Mouse (Mus musculus): ENCODE measurements around the gene Rbms1. TPM values are rescaled to one million over a fixed set of nuclear protein-coding genes. Genes with fewer than 3 reads are reported as not detected.

The Rbms1 gene
- total RNA-seq, 4 experiments from 2014 or later: 32.4 to 42.9 (median 38.5) TPM

DNA sequence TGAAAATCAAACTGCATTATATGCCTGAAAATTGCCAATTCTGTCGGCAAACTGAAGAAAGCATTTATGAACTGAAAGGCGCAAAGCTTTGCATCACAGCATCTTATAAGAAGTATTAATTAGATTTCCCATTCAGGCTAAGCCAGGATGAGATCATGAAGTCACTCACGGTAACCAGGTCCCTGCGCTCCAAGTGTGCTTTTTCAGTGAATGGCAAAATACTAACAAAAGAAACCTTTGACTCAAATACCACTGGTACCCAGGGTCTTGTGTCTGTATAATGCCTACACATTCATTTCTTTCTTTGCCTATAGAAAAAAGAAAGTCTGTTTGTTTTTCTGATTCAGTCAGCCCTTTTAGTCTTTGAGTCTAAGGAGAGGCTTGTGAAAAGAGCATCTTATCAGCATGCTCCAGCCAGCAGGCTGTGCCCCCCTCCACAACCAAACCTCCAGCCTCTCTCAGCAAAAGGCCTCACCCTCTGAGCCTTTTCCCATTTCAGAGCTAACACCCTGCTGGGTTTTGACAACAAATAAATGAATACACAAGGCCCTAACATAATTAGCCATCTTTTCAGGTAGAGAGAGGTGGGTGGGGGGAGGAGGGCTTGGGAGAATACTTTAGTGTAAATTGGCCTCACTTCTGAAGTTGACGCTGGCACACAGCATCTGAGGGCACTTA, 83.7 kb downstream of the Rbms1 start:
- DNase-seq (ENCODE audit: low spot score): no peak

DNA sequence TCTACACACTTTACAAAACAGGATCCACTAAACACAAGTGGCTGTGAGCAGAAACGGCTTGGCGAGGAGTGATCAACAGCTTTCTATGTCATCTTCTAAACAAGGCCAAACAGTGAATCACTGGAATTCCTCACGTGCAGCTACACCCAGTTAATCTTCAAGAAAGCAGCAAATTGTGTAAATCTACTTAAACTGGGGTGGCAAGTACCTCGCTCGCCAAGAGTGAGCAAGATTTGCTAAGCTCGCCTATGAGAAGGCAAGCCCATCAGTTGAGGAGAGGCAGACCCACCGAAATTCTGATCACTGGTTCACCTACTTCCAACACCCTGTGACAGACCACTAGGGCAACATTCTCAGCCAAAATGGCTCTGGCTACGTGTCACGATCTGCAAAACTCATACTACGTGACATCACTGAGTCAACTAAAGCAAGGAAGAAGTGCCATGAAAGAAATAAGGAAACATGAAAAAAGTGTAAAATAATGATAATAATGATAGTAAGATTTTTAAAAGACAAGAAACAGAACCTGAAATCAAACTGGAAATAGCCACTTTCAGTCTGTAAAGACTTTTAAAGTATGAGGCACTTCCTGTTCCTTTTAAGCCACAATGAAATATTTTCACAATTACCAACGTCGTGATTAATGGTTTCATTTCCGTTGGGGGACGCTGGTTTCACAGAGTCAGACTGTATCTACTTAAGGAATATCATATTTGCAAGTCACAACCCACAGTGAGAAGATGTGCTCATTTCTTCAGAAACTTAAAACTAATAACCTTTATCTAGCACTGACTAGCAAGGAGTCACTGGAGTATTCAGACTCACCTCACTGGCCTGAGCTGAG, 85.2 kb downstream of the Rbms1 start:
- DNase-seq (ENCODE audit: low spot score): no peak

- DNase-seq (ENCODE audit: low spot score): no peak
These were observed 86.1 kb downstream of the Rbms1 start for GRCm38 (mm10) chr2:60876891-60877290.

DNA sequence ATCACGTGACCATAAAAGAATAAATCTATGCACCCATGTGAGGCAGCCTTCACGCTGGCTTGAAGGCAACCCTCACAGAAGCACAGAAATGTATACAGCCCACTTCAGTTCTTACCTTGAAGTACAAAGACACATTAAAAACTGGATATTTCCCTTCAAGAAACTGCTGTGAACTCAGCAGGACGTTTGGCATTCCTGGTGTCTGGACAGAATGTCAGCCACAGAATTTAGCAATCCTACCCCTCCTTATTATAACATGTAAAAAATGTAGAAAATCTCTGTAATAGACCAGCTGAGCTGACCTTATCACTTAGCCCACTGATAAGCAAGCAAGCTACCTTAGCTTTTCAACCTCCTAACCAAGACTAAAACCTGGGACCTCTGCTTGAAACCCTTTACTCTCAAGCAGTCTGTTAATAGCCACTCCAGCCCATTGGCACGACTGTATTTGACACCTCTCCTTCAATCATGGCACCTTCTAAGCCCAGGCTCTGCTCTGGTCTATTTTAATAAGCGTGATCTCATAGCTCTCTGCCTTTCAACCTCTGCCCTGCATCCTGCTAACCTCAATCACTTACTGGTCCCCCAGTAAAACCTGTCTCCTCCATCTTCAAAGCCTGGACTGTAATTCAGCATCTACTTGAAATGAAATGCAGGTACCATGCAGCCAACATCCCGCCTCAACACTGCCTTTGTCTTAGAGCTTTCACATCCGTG, 90.7 kb downstream of the Rbms1 start:
- no peak for DNase-seq (ENCODE audit: low spot score)

DNA sequence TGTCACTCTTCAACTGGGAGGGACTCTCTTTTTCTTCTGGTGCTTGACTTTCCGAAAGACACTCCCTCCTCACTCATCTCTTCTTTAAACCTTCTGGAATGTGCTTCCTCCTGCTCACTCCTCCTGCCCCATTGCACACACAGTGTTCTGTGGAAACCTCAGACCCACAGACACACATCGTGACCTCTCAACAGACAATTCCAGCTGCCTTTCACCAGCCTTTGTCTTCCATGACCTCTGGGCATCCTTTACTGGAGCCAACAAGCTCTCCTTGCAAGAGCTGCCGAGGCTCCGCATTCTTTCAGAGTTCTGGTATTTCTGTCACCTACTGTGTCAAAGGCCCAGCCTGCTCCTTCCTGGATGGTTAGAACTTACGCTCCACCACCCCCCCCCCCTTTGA, 92.0 kb downstream of the Rbms1 start:
- no peak for DNase-seq (ENCODE audit: low spot score)

GRCm38 (mm10) chr2:60870450-60870849, 92.5 kb downstream of the Rbms1 start:
- no peak for DNase-seq (ENCODE audit: low spot score)

- no peak for DNase-seq (ENCODE audit: low spot score)
These were observed 93.8 kb downstream of the Rbms1 start for GRCm38 (mm10) chr2:60869001-60869743.

GRCm38 (mm10) chr2:60868060-60868662, 94.8 kb downstream of the Rbms1 start:
- DNase-seq (ENCODE audit: low spot score): no peak

DNA sequence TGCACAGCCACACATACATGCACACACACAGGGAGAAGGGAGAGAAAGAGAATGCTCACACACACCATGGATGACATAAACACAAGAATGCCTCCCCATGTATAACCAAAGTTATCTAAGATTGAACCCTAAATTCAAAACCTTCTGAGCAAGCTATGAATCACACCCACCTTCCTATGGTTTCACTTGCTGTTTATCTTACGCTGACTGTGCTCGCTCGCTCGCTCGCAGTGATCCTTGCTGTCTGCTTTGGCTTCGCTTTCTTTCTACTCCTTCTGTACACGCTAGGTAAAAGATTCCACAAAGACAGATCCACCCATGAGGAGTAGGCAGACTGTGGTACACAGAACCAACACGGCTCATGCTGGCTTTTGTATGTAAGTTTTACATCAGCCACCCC, 95.7 kb downstream of the Rbms1 start:
- DNase-seq (ENCODE audit: low spot score): no peak

- no peak for DNase-seq (ENCODE audit: low spot score)
These were observed 97.1 kb downstream of the Rbms1 start for GRCm38 (mm10) chr2:60865869-60866268.

DNA sequence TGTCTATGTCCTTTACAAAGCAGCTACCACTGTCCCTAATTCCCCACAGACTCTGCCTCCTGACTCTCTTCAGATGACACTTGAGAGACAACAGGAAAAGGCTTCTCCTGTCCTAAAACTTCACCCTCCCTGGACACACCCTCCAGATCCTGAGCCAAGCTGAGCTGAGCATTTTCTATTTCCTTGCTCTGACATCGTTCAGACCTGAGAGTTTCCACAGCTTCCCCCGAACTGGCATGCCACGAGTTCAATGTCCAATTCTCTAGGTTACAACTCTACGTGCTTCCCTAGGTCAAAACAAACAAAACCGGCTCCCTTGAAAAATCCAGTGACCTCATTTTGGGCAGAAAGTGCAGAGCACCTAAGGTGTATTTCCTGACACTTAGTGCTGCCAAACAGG, 98.0 kb downstream of the Rbms1 start:
- no peak for DNase-seq (ENCODE audit: low spot score)

- no peak for DNase-seq (ENCODE audit: low spot score)
These were observed 98.7 kb downstream of the Rbms1 start for GRCm38 (mm10) chr2:60864256-60864795.

DNA sequence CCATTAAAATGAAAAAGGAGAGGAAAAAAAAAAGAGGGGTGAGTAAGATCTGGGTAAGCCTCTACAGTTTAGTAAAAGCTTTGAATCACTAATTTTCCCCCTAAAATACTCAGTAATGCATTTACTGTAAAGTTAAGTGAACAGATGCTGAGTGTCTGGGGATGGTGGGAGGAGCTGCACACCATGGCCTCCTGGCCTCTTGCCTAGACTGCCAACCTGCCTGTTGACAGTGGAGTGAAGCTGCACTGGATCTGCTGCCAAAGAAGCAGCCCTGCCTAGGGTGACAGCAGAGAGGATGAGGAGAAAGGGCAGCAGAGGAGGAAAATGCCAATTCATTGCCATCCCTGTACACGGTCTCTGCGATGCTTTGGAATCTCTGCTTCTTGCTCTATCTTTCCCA, 99.2 kb downstream of the Rbms1 start:
- no peak for DNase-seq (ENCODE audit: low spot score)

GRCm38 (mm10) chr2:60862913-60863711, 99.9 kb downstream of the Rbms1 start:
- DNase-seq (ENCODE audit: low spot score): no peak

GRCm38 (mm10) chr2:60858116-60858515, 104.9 kb downstream of the Rbms1 start:
- DNase-seq (ENCODE audit: low spot score): no peak

- DNase-seq (ENCODE audit: low spot score): no peak
These were observed 106.9 kb downstream of the Rbms1 start for GRCm38 (mm10) chr2:60856097-60856496.

DNA sequence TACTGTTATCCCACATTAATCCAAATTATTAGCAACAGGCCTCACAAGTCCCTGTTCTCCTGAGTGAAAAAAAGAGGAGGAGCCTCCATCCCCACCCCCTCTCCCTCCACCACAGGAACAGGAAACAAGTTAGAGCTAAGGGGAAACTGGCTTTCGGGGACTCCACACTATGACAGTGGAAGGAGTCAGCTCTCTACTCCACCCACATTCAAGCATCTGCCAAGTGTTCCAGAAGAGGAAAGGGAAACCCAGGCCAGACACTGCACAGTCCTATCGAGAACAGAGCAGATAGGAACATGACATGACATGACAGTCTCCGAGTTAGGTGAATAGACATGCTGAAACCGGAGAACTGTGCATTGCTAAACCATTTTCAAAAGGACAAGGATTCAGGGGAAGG, 108.0 kb downstream of the Rbms1 start:
- peak; percentile 92 for DNase-seq (ENCODE audit: low spot score)

GRCm38 (mm10) chr2:60851898-60852297, 111.1 kb downstream of the Rbms1 start:
- DNase-seq (ENCODE audit: low spot score): no peak

- no peak for DNase-seq (ENCODE audit: low spot score)
These were observed 111.8 kb downstream of the Rbms1 start for GRCm38 (mm10) chr2:60851057-60851718.

DNA sequence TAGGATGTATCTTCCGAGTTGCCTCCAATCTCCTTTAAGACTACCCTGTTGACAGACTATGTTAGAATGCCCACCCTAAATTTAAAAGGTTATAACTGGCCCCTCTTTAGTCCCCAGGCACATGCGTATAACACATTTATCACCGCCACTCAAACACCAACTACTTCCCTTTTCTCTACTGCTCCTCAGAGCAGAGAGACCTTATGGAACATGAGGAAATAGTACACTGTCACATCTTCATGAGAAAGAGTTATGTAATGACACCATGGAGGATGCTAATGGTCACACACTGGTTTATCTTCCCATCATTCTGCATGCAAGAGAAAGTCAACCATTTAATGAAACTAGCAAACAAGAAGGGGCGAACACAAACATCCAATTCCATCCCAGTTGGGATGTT, 114.5 kb downstream of the Rbms1 start:
- DNase-seq (ENCODE audit: low spot score): no peak
